Mouse (Mus musculus): ENCODE results near the gene Pdzrn3. TPM values are rescaled to one million over a fixed set of nuclear protein-coding genes. Genes with fewer than 3 reads are reported as not detected.

Pdzrn3 gene
- polyA plus RNA-seq, 1 experiment, result 2.8 TPM

DNA sequence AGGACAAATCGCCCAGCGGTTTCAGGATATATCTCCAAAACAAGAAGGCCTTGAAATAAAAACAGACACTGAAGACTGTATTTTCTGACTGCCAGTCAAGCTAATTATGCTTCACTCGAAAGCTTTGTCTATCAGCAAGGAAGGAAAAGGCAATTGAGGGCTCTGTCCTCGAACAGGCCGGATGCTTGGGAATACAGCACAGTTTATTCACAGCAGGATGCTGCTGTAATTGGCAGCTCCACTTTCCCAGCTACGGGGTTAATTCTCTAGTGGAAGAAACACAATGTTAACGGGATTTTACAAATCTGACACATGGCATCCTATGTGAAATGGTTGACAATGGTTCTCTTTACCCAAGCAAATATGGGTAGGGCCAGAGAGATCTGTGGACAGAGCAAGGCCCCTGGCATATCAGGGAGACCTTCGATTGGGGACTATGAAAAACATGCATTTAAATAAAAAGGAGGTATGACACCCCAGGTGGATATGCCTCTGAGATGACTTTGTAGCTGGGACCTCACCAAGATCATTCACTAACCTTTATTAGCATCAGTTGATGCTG lies 150.3 kb downstream of the Pdzrn3 start:
- H3K27me3 ChIP-seq (ENCODE audit: control insufficient read depth, insufficient read depth, low read length), result no peaks in the 10 kb centered on the region
- 81% methylated on average over 8 of the region's 8 CpGs for WGBS
- TF ChIP-seq CTCF (IDR thresholded peaks at IDR 0.05; ENCODE audit: borderline replicate concordance, control insufficient read depth, extremely low read depth, insufficient read depth, low read length, poor library complexity), result no peak
- TF ChIP-seq POLR2A (IDR thresholded peaks at IDR 0.05; ENCODE audit: control insufficient read depth, extremely low read depth, insufficient read depth, low read length, poor library complexity), result no peak
- no peak for DNase-seq
- H3K4me1 ChIP-seq (replicated peaks; ENCODE audit: control insufficient read depth, insufficient read depth, low read length), result no peaks in the 10 kb centered on the region
- no peak overlapping the region for H3K4me3 ChIP-seq (ENCODE audit: control insufficient read depth, insufficient read depth, low read length)
- no peak overlapping the region for H3K27ac ChIP-seq (ENCODE audit: control insufficient read depth, insufficient read depth, low read length)
- no peaks in the 10 kb centered on the region for H3K36me3 ChIP-seq (ENCODE audit: control insufficient read depth, insufficient read depth, low read length)

DNA sequence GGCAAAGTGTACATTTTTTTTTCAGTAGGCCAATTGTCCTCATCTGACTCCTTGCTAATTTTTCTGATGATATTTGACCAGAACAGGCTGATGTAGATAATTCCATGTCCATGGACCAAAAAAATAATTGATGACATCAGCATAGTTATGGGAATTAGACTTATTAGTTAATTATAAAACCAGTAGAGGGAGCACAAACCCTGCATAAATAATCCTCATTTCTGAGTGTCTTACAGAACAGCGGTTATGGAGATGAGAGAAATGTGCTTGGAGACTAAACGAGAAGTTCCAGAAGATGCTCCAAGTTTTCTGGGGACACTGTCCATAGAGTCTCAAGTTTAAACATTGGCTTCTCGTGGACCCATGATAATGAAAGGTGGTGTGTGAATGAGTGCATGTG lies 157.4 kb downstream of the Pdzrn3 start:
- Histone ChIP-seq H3K4me3 (ENCODE audit: control insufficient read depth, insufficient read depth, low read length) (no peak overlapping the region), H3K27me3 (ENCODE audit: control insufficient read depth, insufficient read depth, low read length) (no peaks in the 10 kb centered on the region), H3K36me3 (ENCODE audit: control insufficient read depth, insufficient read depth, low read length) (no peaks in the 10 kb centered on the region), H3K4me1 (replicated peaks; ENCODE audit: control insufficient read depth, insufficient read depth, low read length) (no peaks in the 10 kb centered on the region), H3K27ac (ENCODE audit: control insufficient read depth, insufficient read depth, low read length) (no peak overlapping the region)
- 72% methylated on average over 3 of the region's 3 CpGs for WGBS
- no peak for DNase-seq
- no peak for TF ChIP-seq POLR2A (IDR thresholded peaks at IDR 0.05; ENCODE audit: control insufficient read depth, extremely low read depth, insufficient read depth, low read length, poor library complexity)
- no peak for TF ChIP-seq CTCF (IDR thresholded peaks at IDR 0.05; ENCODE audit: borderline replicate concordance, control insufficient read depth, extremely low read depth, insufficient read depth, low read length, poor library complexity)

DNA sequence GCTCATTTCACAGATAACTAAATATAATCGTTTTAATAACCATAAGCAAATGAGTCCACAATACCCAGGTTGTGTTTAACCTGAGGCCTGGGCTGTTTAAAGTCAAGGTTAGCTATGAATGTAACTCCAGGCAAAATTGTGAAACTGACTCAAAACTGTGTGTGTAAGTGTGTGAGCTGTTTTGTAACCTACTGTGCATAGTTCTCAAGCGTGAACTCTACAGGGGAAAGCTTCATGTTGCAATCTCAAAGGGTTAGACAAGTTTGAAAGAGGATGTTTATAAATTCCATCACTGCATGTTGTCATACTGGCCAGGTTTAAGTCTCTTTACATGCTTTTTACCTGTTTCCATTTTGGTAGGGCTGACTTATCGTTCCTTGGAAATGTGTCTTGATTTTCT lies 158.7 kb downstream of the Pdzrn3 start:
- DNase-seq, result no peak

DNA sequence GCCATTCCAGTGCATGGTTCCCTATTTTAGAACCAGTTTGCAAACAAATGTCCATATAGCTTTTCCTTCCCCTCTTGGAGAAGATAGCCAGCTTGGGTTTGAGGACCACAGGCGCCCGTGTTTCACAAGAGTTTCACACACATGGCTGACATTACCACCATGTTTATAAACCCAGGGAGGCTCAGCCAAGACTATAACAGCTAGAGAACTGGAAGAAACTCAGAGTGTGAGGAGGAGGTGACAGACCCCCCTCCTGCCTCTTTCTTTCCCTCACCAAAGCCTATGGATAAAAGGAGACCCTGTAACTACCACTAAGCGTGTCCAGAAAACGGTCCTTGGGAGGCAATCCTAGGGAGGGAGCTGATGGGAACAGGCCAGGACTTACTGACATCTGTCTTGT lies 159.5 kb downstream of the Pdzrn3 start:
- no peaks in the 10 kb centered on the region for H3K4me1 ChIP-seq (replicated peaks; ENCODE audit: control insufficient read depth, insufficient read depth, low read length)
- H3K4me3 ChIP-seq (ENCODE audit: control insufficient read depth, insufficient read depth, low read length), result no peak overlapping the region
- H3K27me3 ChIP-seq (ENCODE audit: control insufficient read depth, insufficient read depth, low read length), result no peaks in the 10 kb centered on the region
- TF ChIP-seq POLR2A (IDR thresholded peaks at IDR 0.05; ENCODE audit: control insufficient read depth, extremely low read depth, insufficient read depth, low read length, poor library complexity) (no peak), CTCF (IDR thresholded peaks at IDR 0.05; ENCODE audit: borderline replicate concordance, control insufficient read depth, extremely low read depth, insufficient read depth, low read length, poor library complexity) (no peak)
- no peaks in the 10 kb centered on the region for H3K36me3 ChIP-seq (ENCODE audit: control insufficient read depth, insufficient read depth, low read length)
- H3K27ac ChIP-seq (ENCODE audit: control insufficient read depth, insufficient read depth, low read length), result no peak overlapping the region
- DNase-seq, result no peak
- 77% methylated on average over 4 of the region's 4 CpGs for WGBS

More for the DNA sequence above, 158.7 kb downstream of the Pdzrn3 start:
- 90% methylated on average over 3 of the region's 3 CpGs for WGBS
- Histone ChIP-seq H3K36me3 (ENCODE audit: control insufficient read depth, insufficient read depth, low read length) (no peaks in the 10 kb centered on the region), H3K4me1 (replicated peaks; ENCODE audit: control insufficient read depth, insufficient read depth, low read length) (no peaks in the 10 kb centered on the region), H3K4me3 (ENCODE audit: control insufficient read depth, insufficient read depth, low read length) (no peak overlapping the region), H3K27me3 (ENCODE audit: control insufficient read depth, insufficient read depth, low read length) (no peaks in the 10 kb centered on the region), H3K27ac (ENCODE audit: control insufficient read depth, insufficient read depth, low read length) (no peak overlapping the region)
- no peak for TF ChIP-seq POLR2A (IDR thresholded peaks at IDR 0.05; ENCODE audit: control insufficient read depth, extremely low read depth, insufficient read depth, low read length, poor library complexity)
- TF ChIP-seq CTCF (IDR thresholded peaks at IDR 0.05; ENCODE audit: borderline replicate concordance, control insufficient read depth, extremely low read depth, insufficient read depth, low read length, poor library complexity), result no peak

DNA sequence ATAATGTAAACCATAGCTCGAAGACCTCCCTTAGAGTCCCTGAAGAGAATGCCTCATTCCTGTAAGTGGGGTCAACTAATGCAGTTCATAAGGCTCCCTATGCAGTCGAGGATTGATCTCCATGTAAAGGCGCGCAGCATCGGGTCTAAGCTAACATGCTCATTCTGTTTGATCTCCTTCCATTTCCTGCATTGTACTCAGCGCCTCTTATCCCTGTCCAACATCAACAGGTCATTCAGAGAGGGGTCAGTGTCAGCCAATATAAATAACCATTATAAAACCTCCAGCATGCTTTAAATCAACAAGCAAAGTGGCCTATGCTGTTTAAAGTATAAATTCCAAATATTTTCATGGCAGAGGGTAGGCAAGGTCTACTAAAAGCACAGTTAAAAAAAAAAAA lies 159.9 kb downstream of the Pdzrn3 start:
- WGBS, result 84% methylated on average over 6 of the region's 6 CpGs
- Histone ChIP-seq H3K27ac (ENCODE audit: control insufficient read depth, insufficient read depth, low read length) (no peak overlapping the region), H3K36me3 (ENCODE audit: control insufficient read depth, insufficient read depth, low read length) (no peaks in the 10 kb centered on the region), H3K4me3 (ENCODE audit: control insufficient read depth, insufficient read depth, low read length) (no peak overlapping the region), H3K4me1 (replicated peaks; ENCODE audit: control insufficient read depth, insufficient read depth, low read length) (no peaks in the 10 kb centered on the region), H3K27me3 (ENCODE audit: control insufficient read depth, insufficient read depth, low read length) (no peaks in the 10 kb centered on the region)
- TF ChIP-seq CTCF (IDR thresholded peaks at IDR 0.05; ENCODE audit: borderline replicate concordance, control insufficient read depth, extremely low read depth, insufficient read depth, low read length, poor library complexity), result no peak
- TF ChIP-seq POLR2A (IDR thresholded peaks at IDR 0.05; ENCODE audit: control insufficient read depth, extremely low read depth, insufficient read depth, low read length, poor library complexity), result no peak
- no peak for DNase-seq

DNA sequence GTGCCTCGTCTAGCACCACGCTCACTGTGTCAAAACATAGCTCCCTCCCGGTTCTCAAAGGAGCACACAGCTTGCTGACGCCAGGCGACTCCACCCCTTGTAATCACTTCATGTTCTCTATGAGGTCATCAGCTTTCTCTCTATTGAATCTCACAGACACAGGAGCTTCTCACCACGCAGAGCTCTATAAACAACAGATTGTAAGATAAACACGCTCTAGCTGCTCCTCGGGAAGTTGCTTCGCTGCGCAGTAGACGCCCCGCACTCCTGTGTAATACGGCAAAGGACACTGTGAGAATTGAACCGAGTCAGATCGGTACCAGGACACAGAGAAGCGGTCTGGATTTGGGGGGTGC lies 162.3 kb downstream of the Pdzrn3 start:
- no peak overlapping the region for H3K4me3 ChIP-seq (ENCODE audit: control insufficient read depth, insufficient read depth, low read length)
- WGBS, result 78% methylated on average over 16 of the region's 16 CpGs
- no peaks in the 10 kb centered on the region for H3K36me3 ChIP-seq (ENCODE audit: control insufficient read depth, insufficient read depth, low read length)
- DNase-seq, result no peak
- no peaks in the 10 kb centered on the region for H3K4me1 ChIP-seq (replicated peaks; ENCODE audit: control insufficient read depth, insufficient read depth, low read length)
- TF ChIP-seq POLR2A (IDR thresholded peaks at IDR 0.05; ENCODE audit: control insufficient read depth, extremely low read depth, insufficient read depth, low read length, poor library complexity), result no peak
- TF ChIP-seq CTCF (IDR thresholded peaks at IDR 0.05; ENCODE audit: borderline replicate concordance, control insufficient read depth, extremely low read depth, insufficient read depth, low read length, poor library complexity), result no peak
- no peaks in the 10 kb centered on the region for H3K27me3 ChIP-seq (ENCODE audit: control insufficient read depth, insufficient read depth, low read length)
- no peak overlapping the region for H3K27ac ChIP-seq (ENCODE audit: control insufficient read depth, insufficient read depth, low read length)
